In the genomic region with DNA sequence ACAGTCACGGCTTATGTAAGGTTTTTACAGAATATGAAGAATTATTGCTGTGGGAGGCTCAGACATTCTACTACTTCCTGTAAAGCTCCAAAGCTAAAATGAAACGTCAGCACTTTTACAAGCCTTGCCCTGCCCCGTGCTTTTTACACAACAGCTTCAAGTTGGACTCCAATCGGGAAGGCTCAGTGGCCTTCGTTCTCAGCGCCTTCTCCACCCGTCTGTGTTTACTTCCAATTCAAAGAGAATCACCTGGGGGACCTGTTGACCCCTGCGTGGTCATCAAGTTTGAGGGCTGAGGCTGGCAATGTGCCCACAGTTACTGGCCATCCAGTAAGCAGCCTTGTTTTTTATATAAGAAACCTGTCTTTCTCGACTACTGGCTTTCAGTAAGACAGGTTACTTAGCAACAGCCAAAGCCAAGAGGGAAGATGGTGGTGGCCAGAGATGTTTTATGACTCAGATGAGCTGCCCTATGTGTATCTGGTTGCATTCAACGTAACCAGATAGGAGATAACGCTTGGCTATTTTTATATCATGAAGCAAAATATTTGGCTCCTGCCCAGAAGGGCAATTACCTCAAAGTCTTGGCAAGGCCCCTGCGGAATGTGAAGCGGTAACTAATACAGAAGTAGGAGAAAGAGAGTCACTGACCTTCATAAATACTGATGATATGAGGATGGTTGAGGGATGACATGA, we compare ENCODE assay signal across 9 mouse cellular contexts. TPM values are rescaled to one million over a fixed set of nuclear protein-coding genes. Genes with fewer than 3 reads are reported as not detected.
DNase-seq lines count a peak whose midpoint lies in the region; ATAC-seq and TF ChIP-seq lines count a peak whose summit lies in the region.
"Had no signal": no experiment of that assay in that cellular context is flagged by ENCODE, and none has a peak within 500 bp of the region (broad histone marks: within the 10 kb centered on the region; RNA-seq: fewer than 3 reads in every experiment).

No protein-coding gene starts in this region.

- no peak for TF ChIP-seq POLR2A in cerebellum, adult 2 months (IDR thresholded peaks at IDR 0.05; ENCODE audit: borderline replicate concordance, insufficient read depth, low read length)
- TF ChIP-seq POLR2A in small intestine, adult 2 months (IDR thresholded peaks at IDR 0.05; ENCODE audit: low read depth, low read length), result no peak

- intact Hi-C loops in left cerebral cortex, postnatal 25 days (cut with DNase I), result no loop called here

- peak; percentile 55 to 77 for DNase-seq in cerebellum, adult 2 months
- DNase-seq in cerebellum, adult 11-12 months, result no peak
- peak; percentile 48 for DNase-seq in lung, postnatal 10 days
- no peak for DNase-seq in lung, postnatal 14 days
- no peak for DNase-seq in spleen, adult 18-20 months
- DNase-seq in left cerebral cortex, postnatal 25 days (ENCODE audit: low spot score in 2 of 2), result no peak
- DNase-seq: B cell, adult 2 months had no signal

- TF ChIP-seq CTCF in cerebellum, adult 2 months (IDR thresholded peaks at IDR 0.05; ENCODE audit: borderline replicate concordance, insufficient read depth, low read depth, low read length), result no peak
- TF ChIP-seq CTCF in small intestine, adult 2 months (IDR thresholded peaks at IDR 0.05; ENCODE audit: extremely low read depth, insufficient read length, insufficient replicate concordance, low read depth, low read length), result no peak

- peaks cover 30% of the 10 kb centered on the region for H3K36me3 ChIP-seq in heart, embryonic 14.5 days (ENCODE audit: control insufficient read depth, insufficient read depth, low read length)
- no peaks in the 10 kb centered on the region for H3K36me3 ChIP-seq in small intestine, adult 2 months (ENCODE audit: control insufficient read depth, insufficient read depth, low read length)

- H3K27ac ChIP-seq in cerebellum, adult 2 months (ENCODE audit: insufficient read depth, low read length), result peak overlapping the region; percentile 19; the same call in 1 of the 2 replicates
- H3K27ac ChIP-seq in heart, embryonic 14.5 days (replicated peaks in 1 of 2; ENCODE audit: control insufficient read depth in 1 of 2, insufficient read depth in 1 of 2, low read depth in 2 of 2, low read length in 2 of 2), result peak overlapping the region; percentile 73 to 83
- no peak overlapping the region for H3K27ac ChIP-seq in small intestine, adult 2 months (ENCODE audit: insufficient read depth, low read depth, low read length)

- ATAC-seq in heart, embryonic 14.5 days (ENCODE audit: insufficient number of reproducible peaks, insufficient read depth, low FRiP score, low read depth), result peak; percentile 66

- H3K27me3 ChIP-seq in cerebellum, adult 2 months (ENCODE audit: control insufficient read depth, insufficient read depth, low read length), result no peaks in the 10 kb centered on the region
- no peaks in the 10 kb centered on the region for H3K27me3 ChIP-seq in heart, embryonic 14.5 days (ENCODE audit: control insufficient read depth, insufficient read depth, low read length)
- no peaks in the 10 kb centered on the region for H3K27me3 ChIP-seq in small intestine, adult 2 months (ENCODE audit: control insufficient read depth, insufficient read depth, low read length)

- WGBS in cerebellum, adult 2 months, result 41% methylated on average over 13 of the region's 13 CpGs
- 44% methylated on average over 13 of the region's 13 CpGs for WGBS in heart, embryonic 14.5 days
- WGBS in small intestine, adult 2 months, result 24% methylated on average over 13 of the region's 13 CpGs

- no peak overlapping the region for H3K9ac ChIP-seq in heart, embryonic 14.5 days (ENCODE audit: low read length)

- peak overlapping the region; percentile 16; the same call in 1 of the 2 replicates for H3K4me2 ChIP-seq in heart, embryonic 14.5 days (ENCODE audit: low read length)

- no peak overlapping the region for H3K4me3 ChIP-seq in cerebellum, adult 2 months (replicated peaks; ENCODE audit: insufficient read depth, low read depth, low read length)
- no peak overlapping the region for H3K4me3 ChIP-seq in heart, embryonic 14.5 days (ENCODE audit: control insufficient read depth in 1 of 2, insufficient read depth in 1 of 2, low read depth in 1 of 2, low read length in 2 of 2)
- H3K4me3 ChIP-seq in small intestine, adult 2 months (ENCODE audit: low read depth, low read length), result peak overlapping the region; percentile 20; the same call in 1 of the 2 replicates

- H3K4me1 ChIP-seq in cerebellum, adult 2 months (ENCODE audit: control insufficient read depth, insufficient read depth, low read length), result peaks cover 49% of the 10 kb centered on the region
- peaks cover 33 to 57% of the 10 kb centered on the region in 2 experiments for H3K4me1 ChIP-seq in heart, embryonic 14.5 days (ENCODE audit: control insufficient read depth in 2 of 2, insufficient read depth in 2 of 2, low read length in 2 of 2)
- no peaks in the 10 kb centered on the region; the same call in 1 of the 2 replicates for H3K4me1 ChIP-seq in small intestine, adult 2 months (ENCODE audit: control insufficient read depth, insufficient read depth, insufficient read length, low read length)

- H3K9me3 ChIP-seq in heart, embryonic 14.5 days (ENCODE audit: control insufficient read depth, low read length), result no peaks in the 10 kb centered on the region

RNA-seq across cellular contexts. Expression of a gene that starts 31.3 kb away (rescaled TPM):
- polyA plus RNA-seq in cerebellum, adult 2 months (2012; rRNA removed), result 39.8 and 41.5 TPM in 2 replicates
- 2.6 and 3.4 TPM in 2 replicates for polyA plus RNA-seq in heart, embryonic 14.5 days (2014; fragmentation: Nextera tagmentation; extraction: Ambion mirVana)
- 2.0 and 2.7 TPM in 2 replicates for polyA plus RNA-seq in small intestine, adult 2 months (2012; rRNA removed)
- total RNA-seq in left cerebral cortex, postnatal 25 days (2021), result 10 to 100 TPM; 58.3 to 86.5 TPM

Comparison
In these comparisons a context has a peak if more than half of its experiments do, and no peak if none do; other contexts are left out.
1. DNase-seq: peak in cerebellum, adult 2 months (2 of 2) and lung, postnatal 10 days (single experiment); none in cerebellum, adult 11-12 months (single experiment), lung, postnatal 14 days (single experiment), spleen, adult 18-20 months (0 of 2) and left cerebral cortex, postnatal 25 days (0 of 2).